Comparison of ENCODE assay signal across 8 mouse cellular contexts in genomic region chr2:66123756-66124589, GRCm38 (mm10). TPM values are rescaled to one million over a fixed set of nuclear protein-coding genes. Genes with fewer than 3 reads are reported as not detected.
DNase-seq lines count a peak whose midpoint lies in the region; ATAC-seq and TF ChIP-seq lines count a peak whose summit lies in the region.

No protein-coding gene starts in this region.

- no peak for TF ChIP-seq POLR2A in bone marrow, adult 2 months (IDR thresholded peaks at IDR 0.05; ENCODE audit: borderline replicate concordance, control insufficient read depth, low read depth, low read length)

- DNase-seq in lung, embryonic 14.5 days = peak; percentile 30
- DNase-seq in lung, postnatal 25 days (ENCODE audit: low spot score) = no peak
- peak; percentile 84 for DNase-seq in intestine, embryonic 14.5 days (ENCODE audit: low spot score)

- peak overlapping the region; percentile 100 for H3K4me2 ChIP-seq in lung, embryonic 14.5 days
- peak overlapping the region; percentile 100 for H3K4me2 ChIP-seq in forebrain, embryonic 13.5 days
- H3K4me2 ChIP-seq in intestine, embryonic 14.5 days (ENCODE audit: low read length) = peak overlapping the region; percentile 100
- peak overlapping the region; percentile 62 for H3K4me2 ChIP-seq in liver, embryonic 16.5 days (ENCODE audit: low read depth, low read length)

- H3K27ac ChIP-seq in lung, embryonic 14.5 days (ENCODE audit: low read depth) = no peak overlapping the region
- peak overlapping the region; percentile 27; the same call in 1 of the 2 replicates for H3K27ac ChIP-seq in bone marrow, adult 2 months (ENCODE audit: control insufficient read depth, insufficient read depth, low read depth, low read length, poor library complexity)
- no peak overlapping the region for H3K27ac ChIP-seq in forebrain, embryonic 13.5 days
- no peak overlapping the region for H3K27ac ChIP-seq in intestine, embryonic 14.5 days (ENCODE audit: low read depth)
- no peak overlapping the region for H3K27ac ChIP-seq in liver, embryonic 16.5 days (ENCODE audit: low read length)

- H3K9ac ChIP-seq in lung, embryonic 14.5 days = peak overlapping the region; percentile 58
- peak overlapping the region; percentile 70 for H3K9ac ChIP-seq in forebrain, embryonic 13.5 days
- H3K9ac ChIP-seq in intestine, embryonic 14.5 days (ENCODE audit: low read length) = peak overlapping the region; percentile 48
- peak overlapping the region; percentile 39 for H3K9ac ChIP-seq in liver, embryonic 16.5 days (ENCODE audit: low read depth, low read length)

- no peaks in the 10 kb centered on the region for H3K9me3 ChIP-seq in lung, embryonic 14.5 days (ENCODE audit: low read depth, low read length)
- no peaks in the 10 kb centered on the region for H3K9me3 ChIP-seq in forebrain, embryonic 13.5 days (replicated peaks)
- H3K9me3 ChIP-seq in intestine, embryonic 14.5 days (ENCODE audit: control insufficient read depth, low read length) = no peaks in the 10 kb centered on the region
- no peaks in the 10 kb centered on the region for H3K9me3 ChIP-seq in liver, embryonic 16.5 days (replicated peaks; ENCODE audit: control insufficient read depth, low read length)

- peak; percentile 78 for ATAC-seq in lung, embryonic 14.5 days (ENCODE audit: insufficient read depth)
- ATAC-seq in forebrain, embryonic 13.5 days = peak; percentile 75
- ATAC-seq in intestine, embryonic 14.5 days (replicated peaks; ENCODE audit: low FRiP score, low TSS enrichment, low read depth) = peak; percentile 80
- ATAC-seq in liver, embryonic 16.5 days (ENCODE audit: low read depth) = 0 out of 2 replicates have a peak, but pooled peaks have one; percentile 2
- 0 out of 2 replicates have a peak, but pooled peaks have one; percentile 9 for ATAC-seq in neutrophil, adult 5-6 weeks (ENCODE audit: extremely low read depth, insufficient number of reproducible peaks, low FRiP score, poor library complexity, severe bottlenecking)
- ATAC-seq in activated CD4-positive, CD25-positive, alpha-beta regulatory T cell, adult 4 months = no peak

- no peaks in the 10 kb centered on the region for H3K36me3 ChIP-seq in lung, embryonic 14.5 days (ENCODE audit: insufficient read depth)
- no peaks in the 10 kb centered on the region for H3K36me3 ChIP-seq in forebrain, embryonic 13.5 days (ENCODE audit: poor library complexity, severe bottlenecking)
- H3K36me3 ChIP-seq in intestine, embryonic 14.5 days (ENCODE audit: control insufficient read depth, insufficient read depth, low read length) = no peaks in the 10 kb centered on the region
- no peaks in the 10 kb centered on the region for H3K36me3 ChIP-seq in liver, embryonic 16.5 days (ENCODE audit: control insufficient read depth, insufficient read depth)

- H3K4me1 ChIP-seq in lung, embryonic 14.5 days (ENCODE audit: insufficient read depth) = no peaks in the 10 kb centered on the region
- peaks cover 1% of the 10 kb centered on the region; the same call in 1 of the 2 replicates for H3K4me1 ChIP-seq in bone marrow, adult 2 months (ENCODE audit: control insufficient read depth, insufficient read depth, low read length)
- H3K4me1 ChIP-seq in forebrain, embryonic 13.5 days = peaks cover 15% of the 10 kb centered on the region
- H3K4me1 ChIP-seq in intestine, embryonic 14.5 days (replicated peaks; ENCODE audit: control insufficient read depth, insufficient read depth, low read length) = no peaks in the 10 kb centered on the region; the same call in 1 of the 2 replicates
- no peaks in the 10 kb centered on the region for H3K4me1 ChIP-seq in liver, embryonic 16.5 days (ENCODE audit: control insufficient read depth, low read depth, low read length)

- under 1% methylated on average over 57 of the region's 57 CpGs for WGBS in lung, embryonic 14.5 days
- WGBS in bone marrow, adult 2 months = under 1% methylated on average over 57 of the region's 57 CpGs
- under 1% methylated on average over 57 of the region's 57 CpGs for WGBS in forebrain, embryonic 13.5 days
- 0% methylated on average over 57 of the region's 57 CpGs for WGBS in intestine, embryonic 14.5 days
- WGBS in liver, embryonic 16.5 days (ENCODE audit: insufficient replicate concordance) = under 1% methylated on average over 56 of the region's 57 CpGs

- H3K4me3 ChIP-seq in lung, embryonic 14.5 days (ENCODE audit: low read depth, low read length) = peak overlapping the region; percentile 67
- peak overlapping the region; percentile 71 for H3K4me3 ChIP-seq in bone marrow, adult 2 months (replicated peaks; ENCODE audit: control insufficient read depth, low read depth, low read length)
- H3K4me3 ChIP-seq in forebrain, embryonic 13.5 days = peak overlapping the region; percentile 76
- H3K4me3 ChIP-seq in intestine, embryonic 14.5 days (ENCODE audit: low read depth, low read length) = peak overlapping the region; percentile 65
- peak overlapping the region; percentile 61 for H3K4me3 ChIP-seq in liver, embryonic 16.5 days (ENCODE audit: low read depth, low read length)

- TF ChIP-seq CTCF in lung, embryonic 14.5 days (IDR thresholded peaks at IDR 0.05; ENCODE audit: low read depth) = no peak
- TF ChIP-seq CTCF in bone marrow, adult 2 months (IDR thresholded peaks at IDR 0.05; ENCODE audit: control insufficient read depth, insufficient read depth, low read length) = no peak

- H3K27me3 ChIP-seq in lung, embryonic 14.5 days (ENCODE audit: insufficient read depth, low read length) = peaks cover 24% of the 10 kb centered on the region; the same call in 1 of the 2 replicates
- H3K27me3 ChIP-seq in forebrain, embryonic 13.5 days = peaks cover 37% of the 10 kb centered on the region
- H3K27me3 ChIP-seq in intestine, embryonic 14.5 days (replicated peaks; ENCODE audit: control insufficient read depth, insufficient read depth, low read length) = peaks cover 28% of the 10 kb centered on the region
- H3K27me3 ChIP-seq in liver, embryonic 16.5 days (ENCODE audit: control insufficient read depth, insufficient read depth, low read depth, low read length) = peaks cover 26% of the 10 kb centered on the region

RNA-seq across cellular contexts. Expression of gene Galnt3, which starts 0.8 kb away (rescaled TPM):
- polyA plus RNA-seq in lung, embryonic 14.5 days (2014; fragmentation: Nextera tagmentation; extraction: Ambion mirVana) = 11.2 and 12.4 TPM in 2 replicates
- polyA plus RNA-seq in bone marrow, adult 2 months (2011; ENCODE audit: insufficient read depth, insufficient read length, low replicate concordance, missing spikeins) = 1.4 and 8.1 TPM in 2 replicates
- polyA plus RNA-seq in forebrain, embryonic 13.5 days (2015; fragmentation: Nextera tagmentation; extraction: Ambion mirVana) = 0.41 and 0.73 TPM in 2 replicates
- polyA plus RNA-seq in intestine, embryonic 14.5 days (2014; fragmentation: Nextera tagmentation; extraction: Ambion mirVana) = 7.9 and 9.2 TPM in 2 replicates
- polyA plus RNA-seq in liver, embryonic 16.5 days (2015; fragmentation: Nextera tagmentation; extraction: Ambion mirVana) = 0.26 and 0.74 TPM in 2 replicates
- total RNA-seq in neutrophil, adult 5-6 weeks (2017) = 1.5 and 2.5 TPM in 2 replicates
- polyA plus RNA-seq in activated CD4-positive, CD25-positive, alpha-beta regulatory T cell, adult 4 months (2017; shearing (Covaris generic)) = under 1 TPM; 0.11 to 0.20 TPM
